Mouse (Mus musculus): ENCODE data around the gene Ebf4.
"Not testable (repeated sequence)": the region's sequence is repeated elsewhere in the genome, so short reads cannot be mapped to it uniquely, and the experiment has no call there.

The Ebf4 gene

DNA sequence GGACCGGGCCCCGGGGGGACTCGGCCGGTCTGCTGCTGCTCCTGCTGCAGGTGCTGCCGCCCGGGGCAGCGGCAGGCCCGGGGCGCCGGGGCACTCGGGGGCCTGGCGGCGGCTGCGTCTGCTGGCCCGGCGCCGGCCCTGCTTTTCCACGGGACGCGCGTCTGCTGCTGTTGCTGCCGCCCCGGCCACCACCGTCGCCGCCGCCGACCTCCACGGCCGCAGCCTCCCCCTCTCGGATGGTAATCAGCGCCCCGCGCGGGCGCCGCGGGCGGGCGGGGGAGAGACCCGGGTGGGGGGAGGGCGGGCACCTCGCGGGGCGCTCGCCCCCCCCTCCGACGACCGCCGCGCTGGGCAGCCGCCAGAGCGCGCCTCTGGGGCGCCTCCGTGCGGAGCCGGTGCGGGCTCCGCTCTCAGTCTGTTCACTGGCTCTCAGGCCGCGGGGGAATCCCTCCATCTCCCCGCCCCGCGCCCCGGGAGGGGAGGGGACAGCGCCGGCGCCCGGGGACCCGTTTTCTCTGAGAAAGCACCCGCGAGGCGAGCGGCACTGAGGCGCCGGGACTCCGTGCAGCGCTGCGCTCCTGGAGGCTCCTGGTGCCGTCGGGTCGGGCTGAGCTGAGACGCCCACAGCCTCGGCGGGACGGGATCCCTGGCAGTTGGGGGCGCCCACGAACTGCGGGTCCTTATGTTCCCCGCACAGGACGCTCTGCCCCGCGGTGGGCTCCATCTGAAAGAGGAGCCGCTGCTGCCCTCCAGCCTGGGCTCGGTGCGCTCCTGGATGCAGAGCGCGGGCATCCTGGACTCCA, 563 bp downstream of the Ebf4 start:
- DNase-seq (ENCODE audit: low spot score): no peak

DNA sequence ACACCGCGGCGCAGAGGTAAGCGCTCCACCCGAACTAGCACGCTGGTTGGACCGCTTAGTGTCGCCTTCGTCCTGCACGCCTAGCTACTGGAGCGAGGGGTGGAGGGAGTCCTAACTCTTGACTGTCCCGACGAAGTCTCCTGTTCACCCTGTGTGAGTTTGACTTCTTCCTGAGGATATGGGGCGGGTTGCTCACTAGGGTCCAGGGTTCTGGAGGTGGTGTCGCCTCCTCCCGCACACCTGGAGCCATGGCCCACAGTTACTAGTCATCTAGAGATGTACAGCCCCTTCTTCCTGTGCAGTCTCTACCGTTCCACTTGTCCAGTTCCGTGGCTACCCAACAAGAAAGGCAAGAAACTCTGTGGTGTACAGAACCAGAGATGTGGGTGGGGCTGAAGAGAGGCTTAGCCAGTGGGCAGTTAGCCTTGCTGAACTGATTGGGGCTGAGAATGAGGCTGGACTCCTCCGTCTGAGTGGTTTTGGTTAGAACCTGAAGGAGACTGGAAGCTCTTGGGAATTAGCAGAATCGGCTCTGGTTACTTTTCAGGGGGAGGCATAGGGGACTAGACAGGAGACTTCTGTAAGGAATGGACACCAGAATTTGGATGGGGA, 1.3 kb downstream of the Ebf4 start:
- DNase-seq (ENCODE audit: low spot score): no peak

DNA sequence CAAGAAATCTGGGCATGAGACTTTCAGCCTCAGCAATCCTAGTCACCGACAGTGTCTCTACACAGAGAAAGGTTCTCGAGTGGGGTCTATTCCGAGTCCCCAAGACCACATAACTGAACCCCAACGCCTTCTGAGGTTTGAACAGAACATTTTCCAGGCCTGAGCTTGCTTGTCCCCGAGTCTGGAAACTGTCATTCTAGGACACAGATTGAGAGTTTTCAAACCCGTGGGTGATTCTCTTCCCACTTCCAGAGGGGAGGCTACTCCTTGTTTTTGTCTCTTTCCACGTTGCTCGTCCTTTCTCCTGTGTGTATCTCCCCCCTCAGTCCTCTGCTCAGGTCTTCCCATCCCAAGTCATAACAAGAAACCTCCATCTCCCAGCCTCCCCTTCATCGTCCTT, 2.6 kb downstream of the Ebf4 start:
- no peak for DNase-seq (ENCODE audit: low spot score)

DNA sequence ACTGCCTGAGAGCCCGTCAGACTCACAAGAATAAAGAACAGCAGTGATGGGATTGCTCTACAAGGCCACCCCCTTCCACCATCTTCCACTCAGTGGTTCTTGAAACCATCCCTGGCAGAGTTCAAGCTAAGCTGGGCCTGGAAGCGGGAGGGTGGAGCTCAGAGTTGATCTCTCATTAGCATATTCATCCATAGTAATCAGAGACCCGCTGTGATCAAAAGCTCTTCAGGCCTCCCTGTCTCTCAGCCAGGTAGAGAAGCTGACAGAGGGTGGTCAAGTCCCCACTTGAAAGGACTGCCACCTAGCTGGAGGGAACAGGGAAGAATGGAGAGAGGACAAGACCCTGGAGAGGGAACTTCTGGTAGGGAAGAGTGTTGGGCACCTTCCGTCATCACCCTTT, 8.0 kb downstream of the Ebf4 start:
- no peak for DNase-seq (ENCODE audit: low spot score)

DNA sequence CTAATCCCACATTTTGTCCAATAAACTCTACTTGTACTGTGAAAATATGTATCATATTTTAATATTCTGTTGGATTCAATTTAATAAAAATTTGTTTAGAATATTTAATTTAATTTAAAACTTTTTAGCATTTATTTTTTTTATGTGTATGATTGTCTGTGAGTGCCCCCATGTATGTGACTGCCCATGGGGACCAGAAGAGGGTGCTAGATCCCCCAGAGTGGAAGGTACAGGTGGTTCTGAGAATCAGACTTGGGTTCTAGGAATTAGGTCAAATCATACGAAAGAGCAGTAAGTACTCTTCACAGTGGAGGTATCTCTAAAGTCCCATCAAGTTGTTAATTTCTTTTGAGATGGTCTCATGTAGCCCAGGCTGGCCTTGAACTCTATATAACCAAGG, 32.1 kb downstream of the Ebf4 start:
- DNase-seq (ENCODE audit: low spot score): no peak

DNA sequence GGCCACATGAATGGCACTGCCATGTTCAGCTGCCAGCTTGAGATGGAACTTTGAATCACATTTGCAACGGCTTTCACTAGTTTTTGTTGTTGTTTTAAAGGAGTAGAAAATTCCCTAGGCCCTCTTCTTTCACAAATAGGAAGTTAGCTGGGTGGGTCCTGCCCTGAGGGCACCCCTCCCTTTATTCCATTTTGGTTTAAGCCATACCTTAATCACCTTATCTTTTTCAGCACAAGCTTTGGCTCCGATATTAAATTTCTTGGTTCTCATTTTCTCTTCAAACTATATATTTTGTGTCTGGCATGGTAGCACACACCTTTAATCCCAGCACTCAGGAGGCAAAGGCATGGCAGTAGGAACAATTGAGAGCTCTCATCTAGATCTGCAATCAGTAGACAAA, 34.5 kb downstream of the Ebf4 start:
- DNase-seq (ENCODE audit: low spot score): no peak

DNA sequence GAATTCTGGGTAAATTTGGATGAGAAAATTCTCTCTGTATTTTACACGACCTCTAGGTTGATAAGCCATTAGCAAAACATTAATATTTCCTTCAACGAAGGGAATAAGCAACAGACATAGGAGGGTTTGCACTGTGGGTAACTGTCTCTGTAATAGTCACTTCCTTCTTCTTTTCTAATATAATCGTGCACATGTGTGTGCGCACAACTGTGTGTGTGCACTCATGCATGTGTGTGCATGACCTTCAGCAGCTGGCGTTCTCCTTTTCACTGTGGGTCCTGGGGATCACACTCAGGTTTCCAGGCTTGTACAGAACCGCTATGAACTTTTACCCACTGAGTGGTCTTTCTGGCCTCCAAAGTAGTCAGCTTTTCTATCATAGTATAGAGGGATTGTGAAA, 40.1 kb downstream of the Ebf4 start:
- no peak for DNase-seq (ENCODE audit: low spot score)

DNA sequence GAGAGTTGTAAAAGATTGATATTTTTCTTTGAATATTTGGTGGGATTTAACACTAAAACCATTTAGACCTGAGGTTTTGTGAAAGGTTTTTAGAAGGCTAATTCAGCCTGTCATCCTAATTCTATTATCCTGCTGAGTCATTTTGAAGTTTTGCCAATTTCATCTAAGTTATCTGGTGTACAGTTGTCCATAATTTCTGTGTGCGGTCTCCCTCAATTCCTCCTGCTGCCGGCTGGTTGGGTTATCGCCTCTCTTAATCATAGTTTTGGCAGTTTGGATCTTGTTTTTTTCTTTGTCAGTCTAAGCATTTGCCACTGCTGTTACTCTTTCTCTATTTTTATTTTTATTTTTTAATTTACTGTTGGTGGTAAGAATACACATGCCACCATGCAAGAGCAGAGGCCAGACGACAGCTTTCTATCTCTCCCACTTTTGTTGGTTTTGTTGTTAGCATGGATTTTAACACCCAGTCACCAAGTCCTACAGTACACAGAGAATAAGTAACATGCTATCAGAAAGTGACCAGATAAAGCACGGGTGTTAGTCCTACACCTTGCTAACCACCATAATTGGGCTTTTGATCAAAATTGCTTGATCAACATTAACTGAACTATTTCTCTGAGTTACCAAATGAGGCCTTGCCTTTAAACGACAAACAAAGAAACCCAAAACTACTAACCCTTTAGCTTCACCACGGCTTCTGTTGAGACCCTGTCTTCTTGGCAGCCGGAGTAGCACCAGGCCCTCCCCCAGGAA, 45.7 kb downstream of the Ebf4 start:
- DNase-seq (ENCODE audit: low spot score): no peak

DNA sequence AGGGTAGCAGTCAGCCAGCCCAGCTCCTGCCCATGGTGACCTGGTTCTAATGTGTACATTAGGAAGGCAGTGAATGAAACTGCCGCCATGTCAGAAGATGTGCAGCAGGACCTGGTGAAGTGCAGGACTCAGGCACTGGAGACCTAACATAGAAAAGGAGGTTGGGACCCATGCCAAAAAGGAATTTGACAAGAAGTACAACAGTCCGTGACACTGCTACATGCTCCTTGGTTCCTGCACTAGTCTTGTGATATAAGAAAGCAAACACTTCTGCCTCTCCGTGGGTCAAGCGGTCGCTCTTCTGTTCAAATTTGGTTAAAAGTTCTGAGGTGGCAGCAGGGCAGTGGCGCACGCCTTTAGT, 46.2 kb downstream of the Ebf4 start:
- no peak for DNase-seq (ENCODE audit: low spot score)

DNA sequence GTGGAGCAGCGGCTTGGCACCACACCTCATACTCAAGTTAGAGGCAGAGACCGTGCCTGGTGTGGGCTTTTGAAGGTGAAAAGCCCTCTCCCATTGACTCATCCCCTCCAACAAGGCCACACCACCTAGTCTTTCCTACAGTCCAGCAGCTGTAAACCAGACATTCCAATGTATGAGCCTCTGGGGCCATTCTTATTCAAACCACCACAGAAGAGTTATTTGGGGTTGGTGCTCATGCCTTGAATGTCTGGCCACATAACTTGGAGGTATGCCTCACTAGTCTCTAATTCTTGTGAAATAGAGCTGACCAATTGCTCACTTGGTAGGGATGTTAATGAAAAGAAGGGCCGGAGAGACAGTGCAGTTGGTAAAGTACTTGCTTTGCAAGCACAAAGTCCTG, 55.4 kb downstream of the Ebf4 start:
- no peak for DNase-seq (ENCODE audit: low spot score)

DNA sequence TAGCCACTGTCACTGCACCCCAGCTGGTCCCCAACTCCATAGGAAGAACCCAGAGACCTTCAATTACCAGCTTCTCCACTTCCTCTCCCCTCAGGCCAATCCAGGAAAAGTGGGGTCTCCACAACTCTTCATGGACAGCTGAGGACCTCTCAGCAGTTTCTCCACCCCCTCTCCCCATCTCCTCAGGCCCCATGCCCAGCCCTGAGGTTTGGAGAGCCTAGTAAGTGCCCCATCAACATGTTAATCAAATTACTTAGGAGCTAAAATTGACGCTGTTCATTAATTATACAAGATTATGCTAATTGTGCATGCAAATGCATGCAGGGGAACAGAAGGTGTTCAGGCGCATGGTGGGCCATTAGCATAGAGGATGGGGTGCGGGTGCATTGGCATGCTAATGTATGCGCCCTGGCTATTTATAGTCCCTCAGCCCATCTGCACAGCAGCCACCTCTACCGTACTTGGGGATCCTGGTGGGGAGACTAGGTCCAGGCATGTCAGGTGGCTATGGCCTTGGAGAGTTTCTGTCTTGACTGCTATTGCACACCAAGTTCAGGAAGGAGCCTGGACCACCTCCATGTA, 56.9 kb downstream of the Ebf4 start:
- DNase-seq (ENCODE audit: low spot score): no peak

DNA sequence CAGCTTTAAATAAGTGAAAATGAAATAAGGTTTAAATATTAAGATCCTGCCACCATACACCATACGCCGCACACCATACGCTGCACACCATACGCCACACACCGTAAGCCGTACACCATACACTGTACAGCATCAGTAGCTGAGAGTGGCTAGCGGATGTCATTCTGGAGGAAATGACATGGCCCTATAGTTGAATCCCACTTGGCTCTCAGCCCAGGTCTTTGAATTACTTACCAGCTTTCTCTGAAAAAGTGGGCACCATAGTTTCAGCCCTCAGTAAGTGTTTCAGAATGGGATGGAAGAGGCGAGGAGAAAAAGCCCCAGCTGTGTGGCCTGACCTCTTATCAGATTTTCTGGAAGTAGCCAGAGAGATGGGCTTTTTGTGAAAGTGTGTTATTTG, 58.4 kb downstream of the Ebf4 start:
- no peak for DNase-seq (ENCODE audit: low spot score)

DNA sequence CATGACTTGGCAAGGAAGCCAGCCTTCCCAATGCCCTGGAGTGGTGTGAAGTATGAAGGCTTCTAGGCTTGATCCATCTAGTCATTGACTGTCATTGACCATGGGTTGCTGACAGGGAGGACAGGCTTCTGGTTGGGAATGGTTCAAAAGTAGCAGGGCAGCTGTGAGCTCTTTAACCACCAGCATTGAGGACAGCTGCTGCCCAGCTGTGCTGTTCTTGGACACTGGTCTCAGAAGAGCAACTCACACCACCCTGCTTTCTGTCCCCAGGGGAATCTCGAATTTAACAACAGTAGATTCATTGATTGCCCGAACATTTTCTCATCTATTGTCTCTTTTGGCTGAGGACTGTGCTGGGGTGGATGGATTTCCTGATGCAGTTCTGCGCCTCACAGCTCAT, 58.9 kb downstream of the Ebf4 start:
- no peak for DNase-seq (ENCODE audit: low spot score)

DNA sequence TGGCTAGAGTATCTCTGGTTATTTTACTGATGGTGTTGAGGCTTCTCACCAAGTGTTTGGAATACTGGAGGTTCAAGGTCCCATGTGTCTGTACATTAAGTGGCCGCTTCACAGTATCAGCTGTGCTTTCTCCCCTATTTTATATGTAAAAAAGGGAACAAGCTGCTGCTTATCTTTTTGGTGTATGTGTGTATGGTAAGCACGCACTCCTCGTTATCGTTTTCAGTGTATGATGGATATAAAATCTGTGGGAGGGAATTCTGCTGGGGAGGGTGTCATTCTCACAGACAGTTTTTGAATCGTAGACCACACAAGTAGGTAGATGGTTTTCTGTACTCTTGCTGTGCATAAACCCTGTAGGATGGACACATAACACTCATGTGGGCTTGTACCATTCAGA, 62.6 kb downstream of the Ebf4 start:
- no peak for DNase-seq (ENCODE audit: low spot score)

DNA sequence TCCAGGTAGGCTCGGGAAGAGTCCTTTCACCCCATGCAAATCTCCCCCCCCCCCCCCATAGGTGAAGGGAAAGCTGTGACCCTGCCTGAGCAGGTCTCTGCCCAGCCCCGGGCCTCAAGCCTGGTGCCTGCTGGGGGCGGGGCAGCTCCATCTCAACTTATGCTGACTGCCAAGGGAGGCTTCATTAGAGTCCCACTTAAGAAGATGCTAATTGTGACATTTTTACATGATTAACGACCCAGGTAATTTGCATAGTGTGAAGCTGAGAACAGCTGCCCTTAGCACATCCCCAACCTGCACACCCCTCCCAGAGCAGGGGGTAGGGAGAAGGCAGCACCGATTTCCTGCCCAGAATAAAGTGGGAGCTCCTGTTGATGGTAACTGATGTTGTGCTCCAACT, 63.9 kb downstream of the Ebf4 start:
- DNase-seq (ENCODE audit: low spot score): no peak

DNA sequence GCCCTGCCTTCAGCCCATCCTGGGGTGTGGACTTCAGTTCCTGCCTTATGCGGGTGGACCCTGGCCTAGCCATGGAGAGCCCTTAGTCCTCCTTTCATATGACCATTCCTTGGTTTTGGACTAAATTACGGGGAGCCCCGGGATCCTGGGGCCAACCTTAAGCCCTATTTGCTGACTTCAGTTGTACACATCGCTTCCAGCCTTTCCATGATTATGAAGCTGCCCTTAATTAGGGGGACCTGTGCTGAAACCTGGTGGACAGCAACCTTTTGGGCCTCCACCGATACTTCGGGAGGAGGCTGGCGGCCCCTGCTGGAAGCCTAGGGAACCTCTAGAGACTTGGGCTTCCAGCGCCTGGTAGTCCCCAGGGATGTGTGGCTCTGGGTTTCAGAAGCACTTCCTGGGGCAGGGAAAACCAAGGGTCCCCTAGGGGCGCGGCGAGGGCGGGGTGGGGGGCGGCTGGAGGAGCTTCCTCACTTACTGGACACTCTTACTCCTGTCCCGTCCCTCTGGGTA, 67.6 kb downstream of the Ebf4 start:
- DNase-seq (ENCODE audit: low spot score): no peak

DNA sequence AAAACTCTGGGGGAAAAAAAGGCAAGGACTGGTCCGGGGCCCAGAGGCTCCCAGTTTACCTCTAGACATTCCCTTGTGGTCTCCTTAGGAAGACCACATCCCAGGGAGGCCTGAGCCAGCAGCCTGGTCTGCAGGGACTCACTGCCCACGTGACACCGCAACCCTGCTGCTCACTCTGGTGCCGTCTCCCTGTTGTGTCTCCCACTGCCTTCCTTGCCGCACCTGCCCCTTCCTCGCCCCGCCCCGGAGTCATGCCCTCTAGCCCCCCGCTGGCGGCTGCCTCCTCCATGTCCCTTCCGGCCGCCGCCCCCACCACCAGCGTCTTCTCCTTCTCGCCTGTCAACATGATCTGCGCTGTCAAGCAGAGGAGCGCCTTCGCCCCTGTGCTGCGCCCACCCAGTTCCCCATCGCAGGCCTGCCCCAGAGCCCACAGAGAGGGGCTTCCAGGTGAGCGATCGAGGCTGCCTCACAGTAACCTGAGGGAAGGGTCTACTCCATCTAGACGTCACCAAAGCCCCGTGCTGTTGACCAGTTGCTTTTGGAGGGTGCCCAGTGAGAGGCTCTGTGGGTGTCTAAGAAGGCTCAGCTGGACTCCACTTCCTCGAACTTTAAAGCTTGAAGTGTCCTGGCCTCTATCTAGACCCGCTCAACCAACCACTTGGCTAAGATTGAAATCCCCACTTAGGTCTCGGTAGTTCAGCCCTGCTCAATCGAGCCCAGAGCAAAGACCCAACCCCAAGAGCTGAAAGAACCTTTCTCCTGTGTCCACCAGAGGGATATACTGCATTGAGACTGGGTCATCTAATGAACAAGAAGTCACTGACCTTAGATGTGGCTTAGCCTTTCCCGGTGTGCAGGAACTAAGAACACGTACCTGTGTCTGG, 70.5 kb downstream of the Ebf4 start:
- no peak for DNase-seq (ENCODE audit: low spot score)

DNA sequence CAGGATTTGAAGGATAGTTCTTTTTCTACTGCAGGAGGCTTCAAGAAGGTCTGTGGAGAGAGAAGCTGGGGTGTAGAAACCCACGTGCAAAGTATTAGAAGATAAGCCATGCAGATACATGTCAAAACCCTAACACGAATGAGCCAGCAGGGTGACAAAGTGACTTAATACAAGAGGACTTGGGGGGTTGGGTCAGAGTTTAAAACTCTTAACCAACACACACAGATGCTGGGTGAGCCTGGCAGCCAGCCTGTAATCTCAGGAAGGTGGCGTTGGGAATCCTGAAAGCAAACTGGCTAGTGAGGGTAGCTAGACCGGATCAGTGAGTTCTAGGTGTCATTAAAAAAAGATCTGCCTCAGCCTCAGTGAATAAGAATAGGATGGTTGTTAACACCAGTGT, 72.4 kb downstream of the Ebf4 start:
- DNase-seq (ENCODE audit: low spot score): peak; percentile 8

DNA sequence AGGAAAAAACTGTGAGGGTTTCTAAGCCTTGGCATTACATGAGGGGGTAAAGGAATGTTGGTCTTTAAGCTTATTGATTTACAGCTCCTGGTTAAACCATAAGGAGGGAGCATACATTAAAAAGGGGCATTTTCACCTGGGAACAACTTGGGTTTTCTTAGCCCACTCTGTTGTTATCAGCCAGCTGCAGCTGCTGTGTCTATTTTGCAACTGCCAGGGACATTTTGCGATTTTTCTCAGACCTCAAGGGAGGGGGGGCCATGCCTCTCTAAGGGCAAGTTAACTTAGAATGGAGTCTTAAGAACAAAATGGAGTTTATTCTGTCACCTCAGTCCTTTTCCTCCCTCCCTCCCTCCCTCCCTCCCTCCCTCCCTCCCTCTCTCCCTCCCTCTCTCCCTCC, 78.1 kb downstream of the Ebf4 start:
- not testable (repeated sequence) for DNase-seq (ENCODE audit: low spot score)

DNA sequence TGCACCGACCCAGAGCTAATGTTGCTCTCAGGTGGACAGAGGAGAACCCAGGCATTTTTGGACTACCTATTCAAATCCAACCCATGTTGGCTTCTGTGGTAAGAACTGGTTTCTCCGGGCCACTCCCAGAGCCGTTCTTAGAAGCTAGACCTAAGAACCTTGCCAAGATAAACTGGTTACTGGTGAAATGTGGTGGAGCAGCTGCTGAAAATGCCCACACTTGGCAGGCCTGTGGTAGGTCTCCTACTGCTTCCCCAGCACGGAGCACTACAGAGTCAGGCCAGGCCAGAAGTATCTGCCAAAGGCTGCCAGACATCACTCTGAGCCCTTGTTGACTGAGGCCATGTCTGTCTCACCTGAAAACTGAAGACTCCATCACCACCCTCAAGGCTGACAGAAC, 80.0 kb downstream of the Ebf4 start:
- peak; percentile 17 for DNase-seq (ENCODE audit: low spot score)

DNA sequence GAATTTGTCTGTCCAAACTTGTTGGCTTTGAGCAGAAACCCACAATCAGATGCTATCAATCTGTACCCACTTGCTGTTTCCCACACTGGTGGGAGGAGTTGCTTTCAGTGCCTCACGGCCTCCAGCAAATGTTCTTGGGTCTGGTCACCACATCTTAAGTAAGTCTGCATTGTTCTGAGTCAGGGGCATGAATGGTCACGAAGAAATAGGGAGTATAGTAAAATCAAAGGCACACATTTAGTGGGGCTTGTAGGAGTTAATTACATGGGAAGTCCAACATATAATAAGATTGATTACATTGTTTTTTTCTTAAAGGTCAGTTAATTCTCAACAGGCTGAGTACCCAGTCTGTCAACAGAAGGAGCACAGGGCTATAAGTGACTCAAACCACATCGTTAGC, 88.2 kb downstream of the Ebf4 start:
- DNase-seq (ENCODE audit: low spot score): no peak

DNA sequence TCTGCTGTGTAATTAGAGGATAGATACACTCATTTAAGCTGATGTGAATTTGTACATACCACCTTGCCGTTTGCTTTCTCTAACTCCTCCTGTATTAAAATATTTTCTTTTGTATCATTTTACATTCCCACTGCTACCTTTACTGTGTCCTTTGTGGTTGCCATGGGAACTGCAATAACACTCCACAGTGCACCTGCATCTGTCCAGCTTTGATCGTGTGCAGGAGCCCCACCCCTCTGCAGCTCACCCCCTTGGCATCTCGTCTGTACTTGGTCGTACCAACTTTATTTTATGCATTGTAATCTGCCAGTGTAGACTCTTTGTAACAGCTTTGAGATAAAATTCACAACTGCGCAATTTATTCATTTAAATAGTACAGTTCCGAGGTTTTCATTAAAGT, 88.9 kb downstream of the Ebf4 start:
- DNase-seq (ENCODE audit: low spot score): no peak

Data from lung, postnatal 25 days (tissue).